ENCODE assay signal across 22 mouse cellular contexts in the genomic region with DNA sequence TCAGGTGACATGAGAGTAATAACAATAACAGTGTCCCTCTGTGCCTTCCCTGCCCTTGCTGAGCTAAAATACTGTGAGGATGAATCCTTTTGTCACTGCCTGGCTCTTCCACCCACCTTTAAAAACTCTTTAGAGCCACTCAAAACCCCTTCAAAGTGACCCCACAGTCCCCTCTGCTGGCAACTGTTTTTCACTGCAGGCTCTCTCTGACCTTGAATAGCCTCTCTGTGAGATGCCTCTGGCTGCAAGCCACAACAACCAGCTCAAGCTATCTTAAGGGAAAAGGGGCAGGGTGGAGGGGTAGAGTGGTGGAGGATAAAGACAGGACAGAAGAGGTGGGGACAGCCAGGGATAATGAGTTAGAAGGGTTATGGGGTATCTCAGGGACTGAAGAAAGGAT. TPM values are rescaled to one million over a fixed set of nuclear protein-coding genes. Genes with fewer than 3 reads are reported as not detected.
DNase-seq lines count a peak whose midpoint lies in the region; ATAC-seq and TF ChIP-seq lines count a peak whose summit lies in the region.
"Had no signal": no experiment of that assay in that cellular context is flagged by ENCODE, and none has a peak within 500 bp of the region (broad histone marks: within the 10 kb centered on the region; RNA-seq: fewer than 3 reads in every experiment).

No protein-coding gene starts in this region.

- no peak for ATAC-seq in hindbrain, postnatal 0 days
- no peak for ATAC-seq in hindbrain, embryonic 13.5 days (ENCODE audit: low FRiP score)
- ATAC-seq: activated CD4-positive, CD25-positive, alpha-beta regulatory T cell, adult 4 months; intestine, embryonic 15.5 days; midbrain, embryonic 16.5 days had no signal

- H3K36me3 ChIP-seq in hindbrain, postnatal 0 days (ENCODE audit: insufficient read depth, low read length), result no peaks in the 10 kb centered on the region
- H3K36me3 ChIP-seq in hindbrain, embryonic 13.5 days, result no peaks in the 10 kb centered on the region
- H3K36me3 ChIP-seq: embryonic facial prominence, embryonic 13.5 days; hindbrain, embryonic 10.5 days; intestine, embryonic 15.5 days had no signal

- H3K27ac ChIP-seq in hindbrain, postnatal 0 days, result no peak overlapping the region
- no peak overlapping the region for H3K27ac ChIP-seq in hindbrain, embryonic 13.5 days
- H3K27ac ChIP-seq: embryonic facial prominence, embryonic 13.5 days; hindbrain, embryonic 10.5 days; intestine, embryonic 15.5 days; liver, embryonic 14.5 days had no signal

- H3K4me1 ChIP-seq in hindbrain, postnatal 0 days (ENCODE audit: insufficient read depth, low read length), result no peaks in the 10 kb centered on the region
- H3K4me1 ChIP-seq in hindbrain, embryonic 13.5 days (replicated peaks), result peaks cover 3% of the 10 kb centered on the region; the same call in 1 of the 2 replicates
- H3K4me1 ChIP-seq: embryonic facial prominence, embryonic 13.5 days; hindbrain, embryonic 10.5 days; intestine, embryonic 15.5 days had no signal

- no peak overlapping the region for H3K9ac ChIP-seq in hindbrain, postnatal 0 days (replicated peaks; ENCODE audit: low read length)
- H3K9ac ChIP-seq in hindbrain, embryonic 13.5 days, result no peak overlapping the region
- H3K9ac ChIP-seq: embryonic facial prominence, embryonic 13.5 days; intestine, embryonic 15.5 days; liver, embryonic 14.5 days had no signal

- H3K27me3 ChIP-seq in hindbrain, postnatal 0 days (ENCODE audit: insufficient read depth, low read length), result no peaks in the 10 kb centered on the region
- 0 out of 2 replicates have a peak, but pooled peaks cover 9% of the 10 kb centered on the region for H3K27me3 ChIP-seq in hindbrain, embryonic 13.5 days

- peaks cover 3% of the 10 kb centered on the region; the same call in 1 of the 2 replicates for H3K9me3 ChIP-seq in hindbrain, postnatal 0 days (ENCODE audit: low read length)
- H3K9me3 ChIP-seq in hindbrain, embryonic 13.5 days, result peaks cover 3% of the 10 kb centered on the region; the same call in 1 of the 2 replicates
- H3K9me3 ChIP-seq: embryonic facial prominence, embryonic 13.5 days; hindbrain, embryonic 10.5 days; intestine, embryonic 15.5 days had no signal

- no peak overlapping the region for H3K4me2 ChIP-seq in hindbrain, postnatal 0 days (ENCODE audit: low read depth, low read length)
- no peak overlapping the region for H3K4me2 ChIP-seq in hindbrain, embryonic 13.5 days
- H3K4me2 ChIP-seq: embryonic facial prominence, embryonic 13.5 days; intestine, embryonic 15.5 days had no signal

- 0 out of 2 replicates have a peak, but pooled peaks have one; percentile 9 for TF ChIP-seq CTCF in hindbrain, postnatal 0 days (IDR thresholded peaks at IDR 0.05; ENCODE audit: low read depth)

- peak; percentile 40 to 76 for DNase-seq in adrenal gland, adult (ENCODE audit: inconsistent age in 2 of 2, low spot score in 1 of 2)
- DNase-seq in adrenal gland, adult 18-20 months (ENCODE audit: low spot score in 2 of 2), result no peak
- no peak for DNase-seq in hindbrain, postnatal 0 days (ENCODE audit: low spot score)
- peak; percentile 50 for DNase-seq in testis, postnatal 10 days (ENCODE audit: low spot score)
- DNase-seq in testis, postnatal 14 days (ENCODE audit: low spot score), result no peak
- no peak for DNase-seq in yolk sac, embryonic 10.5 days (ENCODE audit: low spot score)
- no peak for DNase-seq in cerebellum, adult 11-12 months
- DNase-seq: cerebellum, postnatal 36 days; lung, postnatal 36 days had no signal

- H3K4me3 ChIP-seq in hindbrain, postnatal 0 days (ENCODE audit: low read length), result no peak overlapping the region
- H3K4me3 ChIP-seq in hindbrain, embryonic 13.5 days, result no peak overlapping the region
- H3K4me3 ChIP-seq: embryonic facial prominence, embryonic 13.5 days; hindbrain, embryonic 10.5 days; intestine, embryonic 15.5 days had no signal

RNA-seq across cellular contexts. Expression of gene Hpcal4, which starts 11.2 kb away (rescaled TPM):
- total RNA-seq in adrenal gland, adult 18-20 months (2021), result 1 to 10 TPM; 3.4 to 3.5 TPM
- 32.1 and 46.3 TPM in 2 replicates for total RNA-seq in hindbrain, postnatal 0 days (2014; rRNA removed)
- polyA plus RNA-seq in hindbrain, postnatal 0 days (2015; fragmentation: Nextera tagmentation; extraction: Ambion mirVana), result 37.2 and 43.8 TPM in 2 replicates
- polyA plus RNA-seq in hindbrain, embryonic 13.5 days (2015; fragmentation: Nextera tagmentation; extraction: Ambion mirVana), result 14.9 and 18.8 TPM in 2 replicates
- total RNA-seq: granulocyte monocyte progenitor cell, adult 5-6 weeks had no signal
- polyA plus RNA-seq: activated CD4-positive, CD25-positive, alpha-beta regulatory T cell, adult 4 months; liver, embryonic 14.5 days had no signal

RNA-seq across cellular contexts. Expression of gene Nt5c1a, which starts 29.5 kb away (rescaled TPM):
- 10 to 100 TPM; 46.6 to 52.5 TPM for total RNA-seq in adrenal gland, adult 18-20 months (2021)
- total RNA-seq in hindbrain, postnatal 0 days (2014; rRNA removed), result 0.79 and 2.1 TPM in 2 replicates
- 0.39 and 0.53 TPM in 2 replicates for polyA plus RNA-seq in hindbrain, postnatal 0 days (2015; fragmentation: Nextera tagmentation; extraction: Ambion mirVana)
- not detected in 2 replicates for polyA plus RNA-seq in hindbrain, embryonic 13.5 days (2015; fragmentation: Nextera tagmentation; extraction: Ambion mirVana)
- total RNA-seq: ES-E14; granulocyte monocyte progenitor cell, adult 5-6 weeks had no signal
- polyA plus RNA-seq: activated CD4-positive, CD25-positive, alpha-beta regulatory T cell, adult 4 months; embryonic facial prominence, embryonic 13.5 days; forebrain, embryonic 11.5 days; hindbrain, embryonic 10.5 days; intestine, embryonic 15.5 days; limb, embryonic 11.5 days; liver, embryonic 14.5 days; neural tube, embryonic 11.5 days; thymus, postnatal 0 days had no signal

RNA-seq across cellular contexts. Expression of gene Ppie, which starts 32.1 kb away (rescaled TPM):
- total RNA-seq in adrenal gland, adult 18-20 months (2021), result 10 to 100 TPM; 47.4 to 53.0 TPM
- total RNA-seq in hindbrain, postnatal 0 days (2014; rRNA removed), result 22.0 and 39.5 TPM in 2 replicates
- 44.4 and 49.7 TPM in 2 replicates for polyA plus RNA-seq in hindbrain, postnatal 0 days (2015; fragmentation: Nextera tagmentation; extraction: Ambion mirVana)
- 60.9 and 64.8 TPM in 2 replicates for polyA plus RNA-seq in hindbrain, embryonic 13.5 days (2015; fragmentation: Nextera tagmentation; extraction: Ambion mirVana)

RNA-seq across cellular contexts. Expression of gene Oxct2b, which starts 55.7 kb away (rescaled TPM):
- not detected for total RNA-seq in adrenal gland, adult 18-20 months (2021)
- total RNA-seq in hindbrain, postnatal 0 days (2014; rRNA removed), result 0.16 and 0.75 TPM in 2 replicates
- 0.60 and 0.93 TPM in 2 replicates for polyA plus RNA-seq in hindbrain, postnatal 0 days (2015; fragmentation: Nextera tagmentation; extraction: Ambion mirVana)
- 0.21 and 0.40 TPM in 2 replicates for polyA plus RNA-seq in hindbrain, embryonic 13.5 days (2015; fragmentation: Nextera tagmentation; extraction: Ambion mirVana)
- polyA plus RNA-seq: activated CD4-positive, CD25-positive, alpha-beta regulatory T cell, adult 4 months; embryonic facial prominence, embryonic 13.5 days; forebrain, embryonic 11.5 days; hindbrain, embryonic 10.5 days; liver, embryonic 14.5 days had no signal

Comparison
In these comparisons a context has a peak if more than half of its experiments do, and no peak if none do; other contexts are left out.
1. DNase-seq: peak in adrenal gland, adult (2 of 2) and testis, postnatal 10 days (single experiment); none in adrenal gland, adult 18-20 months (0 of 2), hindbrain, postnatal 0 days (single experiment), testis, postnatal 14 days (single experiment), yolk sac, embryonic 10.5 days (single experiment) and cerebellum, adult 11-12 months (single experiment).
2. RNA of gene Nt5c1a, which starts 29.5 kb away (total RNA-seq): 46.6 to 52.5 TPM in adrenal gland, adult 18-20 months; 0.79 to 2.1 TPM in hindbrain, postnatal 0 days; every median in the first group is over 10 times any median in the second.